Mouse (Mus musculus) ES-CJ7 (cell line): ENCODE data around the gene Cox5a.
A peak's percentile ranks its signal among the peaks of the same experiment; 100 is the strongest.

Source experiments
- DNase-seq: peaks from one replicate; pipeline ENCODE4 v3.0.0; 2011; ENCODE audit warnings: low read depth, low spot score

Cox5a gene

DNA sequence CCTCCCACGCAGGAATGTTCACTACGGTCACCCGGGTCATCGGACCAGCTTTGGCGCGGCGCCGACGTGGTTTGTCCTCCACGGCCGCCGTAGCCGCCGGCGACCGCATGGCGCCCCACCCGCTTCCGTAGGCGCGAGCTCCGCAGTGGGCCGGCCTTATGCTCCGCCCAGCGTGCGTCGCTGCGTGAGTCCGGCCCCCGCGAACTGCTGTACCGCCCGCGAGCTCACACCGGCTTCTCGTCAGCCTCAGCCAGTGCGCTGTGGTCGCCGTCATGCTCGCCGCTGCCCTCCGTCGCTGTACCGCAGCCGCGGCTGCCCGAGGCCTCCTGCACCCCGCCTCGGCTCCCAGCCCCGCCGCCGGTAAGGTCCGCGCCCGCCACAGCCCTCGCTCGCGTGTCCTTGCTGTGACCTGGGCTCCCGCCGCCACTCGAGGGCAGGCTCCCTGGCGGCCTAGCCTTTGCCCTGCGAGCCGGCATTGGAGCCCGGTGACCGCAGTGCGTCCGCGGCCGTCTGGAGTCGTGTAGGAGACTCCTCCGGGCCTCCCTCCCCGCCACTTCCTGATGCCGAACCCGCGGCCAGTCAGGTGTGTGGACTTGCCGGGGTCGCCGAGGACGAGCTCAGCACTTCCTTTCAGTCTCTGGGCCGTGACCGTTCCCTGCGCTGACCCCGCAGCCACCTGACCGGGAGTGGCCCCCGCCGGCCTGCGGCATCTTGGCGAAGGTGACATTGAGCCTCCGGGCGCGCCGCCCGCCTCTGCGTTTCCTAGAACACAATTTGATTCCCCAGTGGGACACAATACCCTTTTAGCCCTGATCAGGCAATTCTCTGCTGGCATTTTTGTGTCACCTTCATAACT, at the start of gene Cox5a:
Gene Cox5a (plus strand): TSS at position 219 of the 856 bp plus-strand sequence.
- peak; percentile 94 for DNase-seq

DNA sequence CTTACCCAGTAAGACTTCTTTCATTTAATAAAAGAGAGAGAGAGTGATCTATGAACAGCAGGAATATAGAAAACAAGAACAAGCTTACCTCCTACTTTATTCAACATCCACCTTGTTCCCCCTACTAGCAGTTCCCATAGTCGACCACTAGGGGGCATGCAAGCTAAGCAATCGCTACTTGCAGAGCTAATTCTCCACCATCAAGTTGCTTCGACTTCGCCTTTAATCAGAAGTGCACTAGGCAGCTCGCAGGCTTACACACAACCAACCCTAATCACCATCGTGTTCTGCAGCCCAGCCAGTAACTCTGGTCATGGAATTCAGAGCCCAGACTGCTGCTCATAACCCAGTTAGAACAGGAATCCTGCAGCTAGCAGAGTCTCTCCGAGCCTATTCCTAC, 35.3 kb upstream of the Cox5a start:
- DNase-seq = peak; percentile 90

DNA sequence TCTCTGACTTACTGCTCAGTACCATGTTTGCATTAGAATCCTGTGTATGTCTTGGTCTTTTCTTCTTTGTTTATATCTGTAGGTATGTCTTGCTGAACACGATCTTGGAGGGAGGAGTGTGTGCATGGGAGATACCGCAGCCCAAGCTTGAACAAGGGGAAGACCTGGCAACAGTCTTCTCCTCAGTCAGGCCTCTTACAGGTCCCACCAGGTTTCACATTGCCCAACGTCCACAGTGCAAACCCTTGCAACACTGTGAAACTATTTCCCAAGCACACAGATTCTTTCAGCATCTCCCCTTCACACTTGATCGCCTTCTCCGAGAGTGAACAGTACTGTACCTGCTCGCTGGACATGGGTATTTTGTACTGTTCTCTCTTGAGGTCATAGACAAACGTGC, 33.3 kb upstream of the Cox5a start:
- no peak for DNase-seq

DNA sequence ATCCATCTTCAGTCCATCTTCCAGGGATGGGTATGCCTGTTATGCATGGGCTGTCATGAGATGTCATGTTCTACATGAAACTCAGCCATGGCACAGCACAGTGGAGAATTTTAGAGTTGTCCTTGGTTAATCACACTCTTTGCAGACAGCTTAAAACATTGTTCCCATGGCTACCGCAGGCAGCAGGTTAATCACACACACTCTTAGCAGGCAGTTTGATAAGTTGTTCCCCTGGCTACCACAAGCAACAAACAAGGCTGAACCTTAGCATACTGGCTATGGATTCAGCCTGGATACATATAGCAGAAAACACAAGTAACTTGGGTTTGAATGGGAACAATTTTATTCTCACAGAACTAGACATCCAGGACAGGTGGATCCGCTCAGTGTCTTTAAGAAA, 27.5 kb upstream of the Cox5a start:
- DNase-seq = no peak

DNA sequence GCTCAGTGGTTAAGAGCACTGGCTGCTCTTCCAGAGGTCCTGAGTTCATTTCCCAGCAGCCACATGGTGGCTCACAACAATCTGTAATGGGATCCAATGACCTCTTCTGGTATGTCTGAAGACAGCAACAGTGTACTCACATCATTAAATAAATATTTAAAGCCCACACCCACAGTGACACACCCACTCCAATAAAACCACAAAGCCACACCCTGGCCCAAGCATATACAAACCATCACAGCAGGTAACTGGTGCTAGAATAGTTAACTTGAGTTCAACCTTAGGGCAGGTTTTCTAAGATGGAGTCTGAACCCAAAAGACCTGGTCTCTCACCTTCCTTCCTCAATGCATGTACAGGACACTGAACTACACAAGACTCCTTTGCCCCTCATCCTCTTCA, 26.1 kb upstream of the Cox5a start:
- peak; percentile 85 for DNase-seq

DNA sequence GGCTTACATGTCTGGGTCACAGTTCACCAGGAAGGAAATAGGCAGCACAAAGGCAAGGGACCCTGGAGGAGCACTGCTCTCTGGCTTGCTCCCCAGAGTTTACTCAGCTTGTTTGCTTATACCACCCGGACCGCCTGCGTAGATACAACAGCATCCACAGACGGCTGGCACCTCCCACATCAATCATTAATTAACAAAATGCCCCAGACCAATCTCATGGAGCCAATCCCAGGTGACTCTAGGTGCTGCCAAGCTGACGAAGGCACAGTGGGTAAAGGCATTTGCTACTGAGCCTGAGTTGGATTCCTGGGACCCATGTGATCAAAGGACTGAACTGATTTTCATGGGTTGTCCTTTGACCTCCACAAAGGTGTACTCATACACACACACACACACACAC, 23.8 kb upstream of the Cox5a start:
- no peak for DNase-seq

DNA sequence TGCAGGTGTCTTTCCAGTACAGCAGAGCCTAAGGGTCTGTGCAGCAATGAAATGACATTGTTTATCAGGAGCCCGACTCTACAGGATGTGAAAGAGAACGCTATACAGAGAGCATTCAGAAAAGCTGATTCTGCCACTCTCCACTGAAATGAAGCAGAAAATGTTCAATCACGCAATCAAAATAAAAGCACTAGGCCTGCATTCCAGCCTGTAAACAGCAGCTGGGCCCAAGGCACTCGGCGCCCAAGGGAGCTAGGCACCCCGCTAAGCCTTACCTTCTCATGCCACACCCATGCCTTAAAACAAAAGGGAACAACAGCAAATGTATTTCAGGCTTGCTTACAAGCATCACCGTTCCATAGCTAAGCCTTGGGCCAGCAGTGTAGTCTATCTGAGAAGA, 22.5 kb upstream of the Cox5a start:
- no peak for DNase-seq

DNA sequence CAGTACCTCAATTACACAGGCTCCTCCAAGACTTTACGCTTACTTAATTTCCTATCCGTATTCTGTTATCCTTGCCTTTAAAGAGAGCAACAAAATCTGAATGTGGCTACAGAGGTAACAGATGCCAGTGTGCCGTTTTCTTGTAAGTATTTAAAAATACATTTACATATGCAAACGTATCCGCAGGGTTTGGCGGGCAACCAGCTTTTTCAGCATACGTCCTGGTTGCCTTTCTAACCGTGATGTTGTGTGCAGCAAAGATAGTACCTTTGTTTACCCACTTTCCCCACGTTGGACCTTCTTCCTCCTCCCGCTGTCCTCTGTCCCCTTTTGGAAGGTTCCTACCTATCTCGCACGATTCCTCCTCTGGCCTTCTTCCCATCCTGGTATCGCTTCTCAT, 19.6 kb upstream of the Cox5a start:
- no peak for DNase-seq

DNA sequence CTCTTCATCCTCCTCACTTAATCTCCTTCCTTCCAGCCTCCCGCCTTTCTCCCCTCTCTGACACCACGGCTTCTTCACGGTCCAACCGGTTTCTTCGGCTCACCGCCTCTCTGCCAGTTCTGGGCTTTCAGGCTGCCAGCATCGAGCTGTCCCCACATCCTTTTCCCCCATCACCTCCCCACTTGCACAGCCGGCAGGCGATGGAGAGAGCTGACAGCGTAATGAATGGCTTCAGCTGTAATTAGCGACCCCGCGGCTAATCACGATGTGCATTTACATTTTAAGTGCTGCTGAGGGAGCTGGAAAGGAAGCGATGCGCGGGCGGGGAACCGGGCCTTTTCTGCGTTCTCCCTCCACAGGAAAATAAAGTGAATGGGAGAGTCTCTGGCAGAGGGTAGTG, 19.2 kb upstream of the Cox5a start:
- DNase-seq = no peak

DNA sequence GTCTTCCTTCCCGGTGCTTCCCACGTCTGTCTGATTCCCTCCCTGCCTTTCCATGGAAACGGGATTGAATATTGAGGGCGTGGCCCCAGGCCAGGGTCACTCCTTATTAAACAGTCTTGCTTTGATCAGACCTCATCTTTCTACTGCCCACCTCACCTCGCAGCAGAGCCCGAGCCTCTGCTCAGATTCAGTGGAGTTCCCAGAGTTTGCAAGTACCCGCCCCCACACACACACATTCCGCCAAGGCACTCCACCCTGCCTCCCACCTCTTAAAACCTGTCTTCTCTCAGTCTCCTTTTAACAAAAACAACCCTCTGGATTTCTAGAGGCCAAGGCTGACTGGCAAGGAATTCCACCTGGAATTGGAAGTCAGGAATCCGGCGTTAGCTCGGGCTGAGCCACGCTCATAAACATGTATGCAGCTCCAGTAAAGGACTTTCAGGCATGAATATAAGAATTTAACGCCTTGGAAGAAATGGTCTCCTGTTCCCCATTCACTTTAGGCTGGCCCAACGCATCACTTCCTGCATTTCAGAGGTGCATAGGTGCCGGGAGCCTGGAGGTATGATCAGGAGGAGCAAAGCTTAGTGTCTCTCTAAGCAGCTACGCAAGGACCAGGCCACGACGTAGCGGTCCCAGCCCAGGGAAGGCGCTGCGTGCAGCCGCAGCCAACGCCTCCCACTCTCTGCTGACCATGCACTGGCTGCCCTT, 18.0 kb upstream of the Cox5a start:
- DNase-seq = peak; percentile 52

DNA sequence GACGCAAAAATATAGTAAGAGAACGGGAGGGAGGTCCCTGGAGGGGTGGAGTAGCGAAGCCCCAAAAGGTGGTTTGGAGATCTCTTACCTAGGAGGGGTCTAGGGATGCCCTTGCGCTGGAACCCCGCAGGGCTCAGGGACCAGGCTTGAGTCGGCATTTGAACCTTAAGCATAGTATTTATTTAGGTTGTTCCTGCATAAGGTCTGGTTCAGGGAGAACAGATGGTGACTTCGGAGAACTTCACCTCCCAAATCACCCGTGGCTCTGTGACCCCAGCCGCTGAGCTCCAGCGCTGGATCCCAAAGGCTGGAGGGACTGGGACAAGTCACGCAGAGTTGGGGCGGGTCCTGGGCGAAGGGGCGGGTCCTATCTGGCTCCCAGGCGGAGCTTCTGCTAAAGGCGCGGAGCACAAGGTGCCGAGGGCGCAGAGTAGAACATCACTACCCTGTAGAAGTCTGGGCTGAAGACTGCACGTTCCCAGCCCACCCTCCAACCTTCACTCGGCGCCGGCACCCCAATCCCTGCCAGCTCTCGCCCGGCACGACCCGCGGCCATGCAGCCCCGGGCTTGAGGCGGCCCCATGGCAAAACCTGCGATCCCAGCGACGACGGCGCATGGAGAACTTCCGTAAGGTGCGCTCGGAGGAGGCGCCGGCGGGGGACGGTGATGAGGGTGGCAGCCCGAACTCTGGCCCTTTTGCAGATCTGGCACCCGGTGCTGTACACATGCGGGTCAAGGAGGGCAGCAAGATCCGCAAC, 17.3 kb upstream of the Cox5a start, which contains the start of gene Rpp25:
Gene Rpp25 (plus strand): TSS at position 405 of the 759 bp plus-strand sequence.
- DNase-seq = peak; percentile 85

DNA sequence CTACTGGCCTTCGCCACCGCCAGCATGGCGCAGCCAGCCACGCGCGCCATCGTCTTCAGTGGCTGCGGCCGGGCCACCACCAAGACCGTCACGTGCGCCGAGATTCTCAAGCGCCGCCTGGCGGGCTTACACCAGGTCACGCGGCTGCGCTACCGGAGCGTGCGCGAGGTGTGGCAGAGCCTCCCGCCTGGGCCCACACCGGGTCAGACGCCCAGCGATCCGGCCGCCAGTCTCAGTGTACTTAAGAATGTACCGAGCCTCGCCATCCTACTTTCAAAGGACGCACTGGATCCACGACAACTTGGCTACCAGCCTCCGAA, 16.7 kb upstream of the Cox5a start:
- DNase-seq = peak; percentile 84

DNA sequence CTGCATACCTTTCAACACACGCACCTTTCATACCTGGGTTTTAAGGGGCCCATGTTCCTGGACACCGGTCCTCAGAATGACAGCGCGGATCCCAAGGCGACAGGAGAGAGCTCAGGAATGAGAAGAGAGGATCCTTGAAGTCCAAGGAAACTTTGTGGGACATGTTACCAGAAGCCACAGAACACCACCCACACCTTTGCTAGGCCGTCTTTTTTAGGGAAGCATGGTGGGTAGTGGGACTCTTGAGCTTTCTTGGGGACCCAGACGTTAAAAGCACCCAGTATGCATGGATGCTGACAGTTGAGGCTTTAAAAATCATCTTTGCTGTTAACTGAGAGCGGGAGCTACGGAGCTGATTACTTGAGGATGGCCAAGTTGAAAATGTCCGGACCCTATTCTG, 16.2 kb upstream of the Cox5a start:
- no peak for DNase-seq

DNA sequence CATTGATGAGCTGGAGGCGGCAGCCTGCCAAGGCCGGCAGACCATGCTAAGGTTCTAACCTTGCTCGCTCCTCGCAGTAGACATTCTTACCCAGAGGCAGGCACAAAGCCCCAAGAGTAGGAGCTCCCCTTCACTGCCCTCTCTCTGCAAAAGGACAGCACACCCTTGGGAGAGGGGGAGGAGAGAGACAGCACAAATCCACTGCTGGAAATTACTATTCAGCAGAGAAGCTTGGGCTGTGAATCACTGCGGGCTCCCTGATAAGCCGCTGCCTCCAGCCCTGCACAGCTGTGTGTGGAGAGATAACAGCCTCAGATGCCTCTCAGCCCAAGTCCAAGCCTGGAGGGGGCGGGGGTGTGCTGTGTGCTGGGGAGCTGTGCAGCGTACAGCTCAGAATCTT, 15.4 kb upstream of the Cox5a start:
- no peak for DNase-seq

DNA sequence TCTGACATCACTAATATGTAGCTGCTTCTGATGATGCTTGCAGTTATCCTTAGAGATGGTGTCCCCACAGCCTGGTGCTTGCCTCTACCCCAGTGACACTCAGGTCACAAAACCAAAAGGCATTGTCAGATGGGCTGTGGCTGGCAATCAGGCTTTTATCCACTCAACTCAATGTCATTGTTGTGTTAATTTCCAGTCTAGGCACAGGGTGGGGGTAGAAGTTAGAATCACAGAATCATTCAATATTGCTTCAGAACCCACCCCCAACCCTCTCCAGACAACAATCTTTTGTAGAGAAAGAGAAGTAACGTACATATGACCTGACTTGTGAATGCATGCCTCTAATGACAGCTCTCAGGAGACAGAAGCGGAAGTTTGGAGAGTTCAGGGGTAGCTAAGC, 10.5 kb upstream of the Cox5a start:
- DNase-seq = peak; percentile 92

DNA sequence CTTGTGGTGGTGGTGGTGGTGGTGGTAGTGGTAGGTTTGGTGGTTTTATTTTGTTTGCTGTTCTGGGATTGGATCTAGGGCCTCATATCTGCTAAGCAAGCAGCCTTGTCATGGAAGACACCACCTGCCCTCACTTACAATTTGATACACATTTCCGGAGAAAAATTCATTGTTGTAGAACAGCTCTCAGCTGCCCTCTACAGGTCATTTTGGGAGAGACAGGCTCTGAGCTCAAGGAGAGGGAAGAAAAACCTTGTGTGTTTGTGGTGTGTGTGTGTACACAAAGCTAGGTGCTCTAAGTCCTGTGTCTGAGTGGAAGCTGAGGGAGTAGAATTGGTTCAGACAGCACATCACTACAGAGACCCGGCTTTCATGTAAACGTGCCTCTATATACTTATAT, 4.0 kb upstream of the Cox5a start:
- peak; percentile 67 for DNase-seq

DNA sequence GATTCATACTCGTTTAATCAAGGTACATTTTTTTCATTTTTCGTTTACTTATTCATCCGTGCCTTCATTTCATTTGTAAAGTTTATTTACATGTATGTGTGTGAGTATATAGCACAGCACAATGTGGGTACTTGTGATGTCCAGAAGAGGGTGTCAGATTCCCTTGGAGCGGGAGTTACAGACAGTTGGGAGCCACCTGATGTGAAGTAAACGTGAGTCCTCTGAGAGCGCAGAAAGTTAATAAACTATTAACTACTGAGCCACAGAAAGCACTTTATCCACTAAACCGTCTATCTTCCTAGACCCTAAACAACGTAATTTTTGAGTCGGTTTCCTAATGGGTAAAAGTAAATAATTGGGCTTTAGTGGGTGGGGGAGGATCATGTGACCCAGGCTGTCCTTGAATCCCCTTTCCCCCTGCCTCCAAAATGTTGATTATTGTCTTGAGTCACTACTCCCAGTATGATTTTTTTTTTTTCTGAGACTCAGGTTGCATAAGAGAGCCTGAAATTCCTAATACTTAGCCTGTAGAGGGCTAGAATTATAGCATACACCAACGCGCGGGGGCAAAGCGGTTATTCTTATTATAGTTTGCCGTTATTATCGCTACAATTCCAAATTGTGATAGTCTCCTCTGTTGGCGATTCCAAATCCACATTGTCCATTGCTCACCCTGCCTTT, 559 bp upstream of the Cox5a start:
- peak; percentile 81 for DNase-seq

DNA sequence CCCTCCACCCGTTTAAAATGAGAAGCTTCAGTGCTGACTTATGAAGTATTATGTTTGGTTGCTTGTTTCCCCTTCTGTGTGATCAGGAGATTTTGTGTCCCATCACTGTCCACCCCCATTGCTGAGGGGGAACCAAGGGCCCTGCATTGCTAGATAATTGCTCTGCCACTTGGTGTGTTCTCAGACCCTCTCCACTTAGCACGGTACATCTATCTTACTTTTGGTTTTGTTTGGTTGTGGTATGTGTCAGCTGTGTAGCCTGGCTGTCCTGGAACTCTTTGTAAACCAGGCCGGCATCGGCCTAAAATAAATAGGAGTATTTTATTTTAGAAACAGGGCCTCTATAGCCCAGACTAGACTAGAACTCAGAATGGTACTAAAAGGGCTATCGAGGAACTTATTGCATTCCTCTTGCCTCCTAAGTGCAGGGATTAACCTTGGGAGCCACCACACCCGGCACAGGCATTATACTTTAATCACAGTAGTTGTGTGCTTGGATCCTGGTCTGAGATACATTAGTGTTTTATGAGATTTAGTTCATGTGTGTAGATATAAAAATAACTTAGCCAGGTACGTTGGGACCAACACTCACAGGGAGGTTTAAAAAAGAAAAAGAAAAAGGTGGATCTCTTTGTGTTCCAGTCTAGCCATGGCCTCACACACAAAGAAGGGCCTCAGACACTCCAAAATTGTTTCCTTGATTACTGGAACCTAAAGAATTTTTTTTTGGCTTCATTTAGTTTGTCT, 1.2 kb downstream of the Cox5a start:
- no peak for DNase-seq

DNA sequence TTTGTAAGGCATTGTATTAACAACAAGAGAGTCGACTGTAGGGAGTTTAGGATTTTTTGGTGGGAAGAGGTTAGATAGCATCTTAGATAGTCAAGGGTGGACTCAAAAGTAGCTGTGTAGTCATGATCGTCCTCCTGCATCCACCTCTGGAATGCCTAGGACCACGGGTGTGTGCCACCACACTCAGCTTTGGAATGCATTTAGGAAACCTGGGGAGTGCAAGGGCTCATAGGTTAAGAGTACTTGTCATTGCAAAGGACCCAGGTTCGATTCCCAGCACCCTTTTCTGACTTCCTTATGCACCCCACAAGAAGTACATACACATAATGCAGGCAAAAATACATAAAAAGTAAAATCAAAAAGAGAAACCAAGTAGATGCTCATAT, 1.8 kb downstream of the Cox5a start:
- peak; percentile 55 for DNase-seq

DNA sequence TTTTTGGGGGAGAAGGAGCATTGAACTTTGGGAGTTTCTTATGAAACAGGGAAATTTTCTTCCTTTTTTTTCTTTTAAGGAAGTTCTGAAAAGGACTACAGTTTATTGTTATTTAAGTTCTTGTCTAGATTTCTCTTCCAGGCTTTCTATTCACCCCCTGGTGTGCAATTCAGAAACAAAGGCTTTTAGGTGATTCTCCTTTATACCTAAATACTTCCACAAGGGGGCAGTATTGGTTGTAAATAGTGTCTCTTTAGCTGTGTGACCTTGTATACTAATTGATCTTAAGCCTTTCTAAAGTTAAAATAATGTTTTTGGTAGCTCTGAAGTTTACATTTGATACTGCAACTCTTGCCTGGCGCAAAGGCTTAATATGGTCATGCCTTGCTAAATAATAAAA, 2.7 kb downstream of the Cox5a start:
- peak; percentile 87 for DNase-seq

DNA sequence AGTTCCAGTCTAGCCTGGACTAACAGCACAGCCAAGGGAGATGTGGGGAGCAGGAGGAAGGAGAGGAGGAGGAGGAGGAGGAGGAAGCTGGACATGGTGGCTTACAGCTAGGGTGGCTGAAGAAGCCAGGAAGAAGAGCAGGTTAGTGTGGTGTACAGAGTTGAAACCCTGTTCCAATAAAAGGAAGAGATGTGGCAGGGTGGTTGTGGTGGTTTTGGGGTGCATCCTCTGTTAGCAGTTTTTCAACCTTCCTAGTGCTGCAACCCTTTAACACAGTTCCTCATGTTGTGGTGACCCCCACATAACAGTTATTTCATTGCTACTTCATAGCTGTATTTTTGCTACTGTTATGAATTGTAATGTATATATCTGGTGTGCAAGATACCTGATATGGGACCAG, 3.4 kb downstream of the Cox5a start:
- no peak for DNase-seq
